Comparison of ENCODE assay signal across 24 mouse cellular contexts in the genomic region with DNA sequence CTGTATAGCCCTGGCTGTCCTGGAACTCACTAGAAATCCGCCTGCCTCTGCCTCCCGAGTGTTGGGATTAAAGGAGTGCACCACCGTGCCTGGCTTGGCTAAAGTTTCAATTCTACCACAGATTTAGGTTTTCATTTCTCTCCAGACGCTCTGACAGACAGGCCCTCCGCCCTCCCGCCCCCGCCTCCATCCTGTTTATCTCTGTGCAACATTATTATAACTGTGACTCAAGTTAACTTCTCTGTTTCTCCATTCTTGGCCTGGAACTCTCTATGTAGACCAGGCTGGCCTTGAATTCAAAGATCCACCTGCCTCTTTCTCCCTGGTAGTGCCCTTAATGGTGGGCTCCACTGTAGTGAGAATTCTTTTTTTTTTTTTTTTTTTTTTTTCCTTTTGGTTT. TPM values are rescaled to one million over a fixed set of nuclear protein-coding genes. Genes with fewer than 3 reads are reported as not detected.
DNase-seq lines count a peak whose midpoint lies in the region; ATAC-seq and TF ChIP-seq lines count a peak whose summit lies in the region.
"Had no signal": no experiment of that assay in that cellular context is flagged by ENCODE, and none has a peak within 500 bp of the region (broad histone marks: within the 10 kb centered on the region; RNA-seq: fewer than 3 reads in every experiment).

No protein-coding gene starts in this region.

- H3K4me2 ChIP-seq in liver, embryonic 14.5 days (ENCODE audit: low read depth) = peak overlapping the region; percentile 36; the same call in 1 of the 2 replicates
- H3K4me2 ChIP-seq: embryonic facial prominence, embryonic 12.5 days; limb, embryonic 15.5 days; midbrain, embryonic 11.5 days; stomach, embryonic 15.5 days had no signal

- H3K4me1 ChIP-seq in ES-Bruce4 (ENCODE audit: control insufficient read depth, insufficient read depth, low read length) = peaks cover 10% of the 10 kb centered on the region
- H3K4me1 ChIP-seq in liver, embryonic 14.5 days (replicated peaks; ENCODE audit: control insufficient read depth in 2 of 2, insufficient read depth in 2 of 2, low read length in 1 of 2) = peaks cover 38 to 54% of the 10 kb centered on the region in 2 experiments
- H3K4me1 ChIP-seq: embryonic facial prominence, embryonic 12.5 days; limb, embryonic 15.5 days; stomach, embryonic 15.5 days had no signal

- H3K4me3 ChIP-seq in ES-Bruce4 (ENCODE audit: low read depth, low read length) = no peak overlapping the region
- H3K4me3 ChIP-seq in liver, embryonic 14.5 days (ENCODE audit: insufficient read depth in 1 of 2, low read depth in 2 of 2, low read length in 2 of 2) = no peak overlapping the region
- H3K4me3 ChIP-seq: embryonic facial prominence, embryonic 12.5 days; limb, embryonic 15.5 days; myocyte; stomach, embryonic 15.5 days had no signal

- no peak for ATAC-seq in liver, embryonic 14.5 days (ENCODE audit: insufficient read depth)
- ATAC-seq in megakaryocyte-erythroid progenitor cell, adult 5-6 weeks (replicated peaks; ENCODE audit: low FRiP score, low TSS enrichment, poor library complexity, severe bottlenecking) = no peak
- ATAC-seq: forebrain, postnatal 0 days; hindbrain, postnatal 0 days had no signal

- TF ChIP-seq CTCF in ES-Bruce4 (IDR thresholded peaks at IDR 0.05; ENCODE audit: low read depth, low read length) = no peak
- no peak for TF ChIP-seq CTCF in liver, embryonic 14.5 days (IDR thresholded peaks at IDR 0.05; ENCODE audit: low read depth)

- no peak for TF ChIP-seq EP300 in ES-Bruce4 (IDR thresholded peaks at IDR 0.05; ENCODE audit: insufficient read depth, low read depth, low read length)
- no peak for TF ChIP-seq EP300 in liver, embryonic 14.5 days (IDR thresholded peaks at IDR 0.05; ENCODE audit: low read depth)

- WGBS in liver, embryonic 14.5 days (ENCODE audit: insufficient replicate concordance) = 17% methylated on average over 7 of the region's 7 CpGs

- peak overlapping the region; percentile 92 for H3K27ac ChIP-seq in ES-Bruce4 (ENCODE audit: insufficient read depth, low read length)
- peak overlapping the region; percentile 60 for H3K27ac ChIP-seq in liver, embryonic 14.5 days
- H3K27ac ChIP-seq: embryonic facial prominence, embryonic 12.5 days; hindbrain, postnatal 0 days; limb, embryonic 15.5 days; stomach, embryonic 15.5 days had no signal

- peak; percentile 35 for DNase-seq in c-Kit-positive CD71-positive TER-119-positive erythroid progenitor cells, embryonic 14.5 days (ENCODE audit: low spot score)
- no peak for DNase-seq in liver, embryonic 14.5 days (ENCODE audit: low read depth in 3 of 3, low spot score in 3 of 3)
- DNase-seq in splenic B cell, adult 2 months (ENCODE audit: low read depth, low spot score) = peak; percentile 40
- DNase-seq in ovary, postnatal 14 days (ENCODE audit: low spot score) = no peak
- no peak for DNase-seq in adrenal gland, adult (ENCODE audit: inconsistent age in 2 of 2, low spot score in 1 of 2)
- DNase-seq: cerebellum, adult 11 months; cerebellum, postnatal 36 days; forebrain, postnatal 0 days; heart, postnatal 4 days; kidney, adult 9 months; kidney, postnatal 4 days; lung, postnatal 10 days had no signal

- peak overlapping the region; percentile 58 for H3K9ac ChIP-seq in ES-Bruce4 (ENCODE audit: low read depth, poor library complexity, severe bottlenecking)
- H3K9ac ChIP-seq in liver, embryonic 14.5 days (replicated peaks) = no peak overlapping the region
- H3K9ac ChIP-seq: embryonic facial prominence, embryonic 12.5 days; forebrain, postnatal 0 days; limb, embryonic 15.5 days; stomach, embryonic 15.5 days had no signal

- no peaks in the 10 kb centered on the region for H3K36me3 ChIP-seq in ES-Bruce4 (ENCODE audit: control insufficient read depth, insufficient read depth, low read length, poor library complexity, severe bottlenecking)
- no peaks in the 10 kb centered on the region for H3K36me3 ChIP-seq in liver, embryonic 14.5 days (replicated peaks; ENCODE audit: control insufficient read depth, insufficient read depth, low read depth)
- no peaks in the 10 kb centered on the region for H3K36me3 ChIP-seq in splenic B cell, adult 2 months (ENCODE audit: control insufficient read depth, insufficient read depth, low read length, poor library complexity, severe bottlenecking)
- H3K36me3 ChIP-seq: embryonic facial prominence, embryonic 12.5 days; limb, embryonic 15.5 days; stomach, embryonic 15.5 days had no signal

- H3K27me3 ChIP-seq in ES-Bruce4 (ENCODE audit: control insufficient read depth, insufficient read depth, low read length, poor library complexity, severe bottlenecking) = no peaks in the 10 kb centered on the region
- no peaks in the 10 kb centered on the region for H3K27me3 ChIP-seq in liver, embryonic 14.5 days (ENCODE audit: control insufficient read depth, insufficient read depth, low read length)
- no peaks in the 10 kb centered on the region for H3K27me3 ChIP-seq in splenic B cell, adult 2 months (ENCODE audit: control insufficient read depth, insufficient read depth, low read length, poor library complexity, severe bottlenecking)
- H3K27me3 ChIP-seq: embryonic facial prominence, embryonic 12.5 days; limb, embryonic 15.5 days; stomach, embryonic 15.5 days had no signal

- no peaks in the 10 kb centered on the region for H3K9me3 ChIP-seq in ES-Bruce4 (replicated peaks; ENCODE audit: control insufficient read depth, insufficient read depth, low read length, poor library complexity, severe bottlenecking)
- H3K9me3 ChIP-seq in liver, embryonic 14.5 days (ENCODE audit: control insufficient read depth, low read length) = no peaks in the 10 kb centered on the region
- H3K9me3 ChIP-seq: embryonic facial prominence, embryonic 12.5 days; limb, embryonic 15.5 days; stomach, embryonic 15.5 days had no signal

- TF ChIP-seq POLR2A in ES-Bruce4 (IDR thresholded peaks at IDR 0.05; ENCODE audit: insufficient read depth, low read length) = no peak

RNA-seq across cellular contexts. Expression of a gene that starts 2.4 kb away (rescaled TPM):
- polyA plus RNA-seq in ES-Bruce4 (2011; ENCODE audit: insufficient read depth, insufficient read length, low read depth, missing spikeins) = 16.7 and 19.1 TPM in 2 replicates
- 0.36 and 0.44 TPM in 2 replicates for polyA plus RNA-seq in liver, embryonic 14.5 days (2012; rRNA removed)
- 0.20 and 0.29 TPM in 2 replicates for polyA plus RNA-seq in liver, embryonic 14.5 days (2014; fragmentation: Nextera tagmentation; extraction: Ambion mirVana)
- total RNA-seq in megakaryocyte-erythroid progenitor cell, adult 5-6 weeks (2014; fragmentation: Nextera tagmentation) = not detected in 2 replicates
- total RNA-seq in megakaryocyte-erythroid progenitor cell, adult 5-6 weeks (2017) = not detected in 2 replicates
- total RNA-seq: forebrain, postnatal 0 days; gastrocnemius, adult 8-10 months; heart, adult 18-20 months; heart, postnatal 4 days; hindbrain, postnatal 0 days; layer of hippocampus, postnatal 25 days had no signal
- polyA plus RNA-seq: small intestine, adult 2 months had no signal

RNA-seq across cellular contexts. Expression of a gene that starts 6.7 kb away (rescaled TPM):
- polyA plus RNA-seq in ES-Bruce4 (2011; ENCODE audit: insufficient read depth, insufficient read length, low read depth, missing spikeins) = 40.2 and 42.3 TPM in 2 replicates
- polyA plus RNA-seq in liver, embryonic 14.5 days (2012; rRNA removed) = 11.1 and 14.7 TPM in 2 replicates
- polyA plus RNA-seq in liver, embryonic 14.5 days (2014; fragmentation: Nextera tagmentation; extraction: Ambion mirVana) = 14.8 and 15.3 TPM in 2 replicates
- total RNA-seq in megakaryocyte-erythroid progenitor cell, adult 5-6 weeks (2014; fragmentation: Nextera tagmentation) = 60.3 and 70.5 TPM in 2 replicates
- total RNA-seq in megakaryocyte-erythroid progenitor cell, adult 5-6 weeks (2017) = 41.3 and 49.0 TPM in 2 replicates

RNA-seq across cellular contexts. Expression of a gene that starts 12.0 kb away (rescaled TPM):
- 155 and 186 TPM in 2 replicates for polyA plus RNA-seq in ES-Bruce4 (2011; ENCODE audit: insufficient read depth, insufficient read length, low read depth, missing spikeins)
- polyA plus RNA-seq in liver, embryonic 14.5 days (2012; rRNA removed) = 37.2 and 40.8 TPM in 2 replicates
- polyA plus RNA-seq in liver, embryonic 14.5 days (2014; fragmentation: Nextera tagmentation; extraction: Ambion mirVana) = 7.2 and 7.9 TPM in 2 replicates
- total RNA-seq in megakaryocyte-erythroid progenitor cell, adult 5-6 weeks (2014; fragmentation: Nextera tagmentation) = 14.7 and 31.9 TPM in 2 replicates
- total RNA-seq in megakaryocyte-erythroid progenitor cell, adult 5-6 weeks (2017) = 15.6 and 17.0 TPM in 2 replicates

RNA-seq across cellular contexts. Expression of a gene that starts 13.2 kb away (rescaled TPM):
- 81.0 and 97.3 TPM in 2 replicates for polyA plus RNA-seq in ES-Bruce4 (2011; ENCODE audit: insufficient read depth, insufficient read length, low read depth, missing spikeins)
- 10.4 and 10.6 TPM in 2 replicates for polyA plus RNA-seq in liver, embryonic 14.5 days (2012; rRNA removed)
- 24.0 and 28.7 TPM in 2 replicates for polyA plus RNA-seq in liver, embryonic 14.5 days (2014; fragmentation: Nextera tagmentation; extraction: Ambion mirVana)
- 47.9 and 65.3 TPM in 2 replicates for total RNA-seq in megakaryocyte-erythroid progenitor cell, adult 5-6 weeks (2014; fragmentation: Nextera tagmentation)
- 35.6 and 42.1 TPM in 2 replicates for total RNA-seq in megakaryocyte-erythroid progenitor cell, adult 5-6 weeks (2017)

RNA-seq across cellular contexts. Expression of a gene that starts 13.2 kb away (rescaled TPM):
- polyA plus RNA-seq in ES-Bruce4 (2011; ENCODE audit: insufficient read depth, insufficient read length, low read depth, missing spikeins) = 14.8 and 20.7 TPM in 2 replicates
- polyA plus RNA-seq in liver, embryonic 14.5 days (2012; rRNA removed) = 10.6 and 12.1 TPM in 2 replicates
- 4.7 and 4.8 TPM in 2 replicates for polyA plus RNA-seq in liver, embryonic 14.5 days (2014; fragmentation: Nextera tagmentation; extraction: Ambion mirVana)
- total RNA-seq in megakaryocyte-erythroid progenitor cell, adult 5-6 weeks (2014; fragmentation: Nextera tagmentation) = 18.0 and 18.4 TPM in 2 replicates
- total RNA-seq in megakaryocyte-erythroid progenitor cell, adult 5-6 weeks (2017) = 14.9 and 18.6 TPM in 2 replicates

Comparison
In these comparisons a context has a peak if more than half of its experiments do, and no peak if none do; other contexts are left out.
1. DNase-seq: peak in c-Kit-positive CD71-positive TER-119-positive erythroid progenitor cells, embryonic 14.5 days (single experiment) and splenic B cell, adult 2 months (single experiment); none in liver, embryonic 14.5 days (0 of 3), ovary, postnatal 14 days (single experiment) and adrenal gland, adult (0 of 2).
2. RNA of a gene that starts 2.4 kb away (polyA plus RNA-seq): 16.7 to 19.1 TPM in ES-Bruce4; 0.20 to 0.44 TPM in liver, embryonic 14.5 days; every median in the first group is over 10 times any median in the second.